Mouse (Mus musculus) MEL (cell line): ENCODE data around the gene Nxph4. TPM values are rescaled to one million over a fixed set of nuclear protein-coding genes. Genes with fewer than 3 reads are reported as not detected.

Experiments used
- DNase-seq: peaks from one replicate; pipeline ENCODE4 v3.0.0; 2011; ENCODE audit warnings: low read depth, low spot score
- H3K27ac ChIP-seq: 2 replicates; pipeline ENCODE4 v1.5.1; 2012; ENCODE audit warnings: low read depth, mild to moderate bottlenecking, control low read depth, low read length, moderate library complexity; ENCODE audit not compliant: control insufficient read depth
- H3K27me3 ChIP-seq, 2 experiments: fragments of 150-350 bp in 1 of 2; sonication (generic) in 1 of 2; 2 replicates each; pipeline ENCODE4 v1.6.1; 2012; ENCODE audit warnings: low read length in 2 of 2, mild to moderate bottlenecking in 2 of 2, improper control_type of control experiment in 1 of 2, moderate library complexity in 1 of 2; ENCODE audit not compliant: insufficient read depth in 2 of 2, control insufficient read depth in 1 of 2
- H3K36me3 ChIP-seq, 2 experiments: 2 replicates each; pipeline ENCODE4 v1.6.1; 2012 to 2014; ENCODE audit warnings: low read length in 2 of 2, improper control_type of control experiment in 1 of 2, inconsistent platforms in 1 of 2, mild to moderate bottlenecking in 1 of 2; ENCODE audit not compliant: insufficient read depth in 2 of 2, control insufficient read depth in 1 of 2
- H3K4me1 ChIP-seq, 2 experiments: fragments of 150-350 bp in 1 of 2; sonication (generic) in 1 of 2; 2 replicates each; pipeline ENCODE4 v1.6.1; 2012; ENCODE audit warnings: low read length in 2 of 2, improper control_type of control experiment in 1 of 2, mild to moderate bottlenecking in 1 of 2; ENCODE audit not compliant: insufficient read depth in 2 of 2, control insufficient read depth in 1 of 2
- H3K4me3 ChIP-seq, 2 experiments: fragments of 150-350 bp in 1 of 2; sonication (generic) in 1 of 2; 2 replicates each; pipeline ENCODE4 v1.5.1; 2012; ENCODE audit warnings: low read depth in 2 of 2, low read length in 2 of 2, mild to moderate bottlenecking in 2 of 2, moderate library complexity in 2 of 2, control low read depth in 1 of 2, improper control_type of control experiment in 1 of 2; ENCODE audit not compliant: control insufficient read depth in 1 of 2, insufficient read depth in 1 of 2
- H3K79me2 ChIP-seq: 2 replicates; pipeline ENCODE4 v1.6.1; 2012; ENCODE audit warnings: mild to moderate bottlenecking, low read length, moderate library complexity; ENCODE audit not compliant: control insufficient read depth, poor library complexity, insufficient read depth
- H3K9ac ChIP-seq: 2 replicates; pipeline ENCODE4 v1.6.1; 2012; ENCODE audit warnings: low read depth, mild to moderate bottlenecking, control low read depth, low read length, moderate library complexity; ENCODE audit not compliant: control insufficient read depth, poor library complexity, severe bottlenecking
- H3K9me3 ChIP-seq: fragments of 150-350 bp; sonication (generic); replicated peaks from 2 replicates; pipeline ENCODE4 v1.6.1; 2012; ENCODE audit warnings: mild to moderate bottlenecking, low read length, improper control_type of control experiment, moderate library complexity; ENCODE audit not compliant: insufficient read depth
- CHD1 ChIP-seq: IDR thresholded peaks from 2 replicates; pipeline ENCODE4 v1.6.1; 2012; ENCODE audit warnings: low read depth, mild to moderate bottlenecking, inconsistent platforms, low read length, improper control_type of control experiment
- CHD2 ChIP-seq: IDR thresholded peaks from 2 replicates; pipeline ENCODE4 v1.6.1; 2011; ENCODE audit warnings: low read length, improper control_type of control experiment
- CTCF ChIP-seq, 3 experiments: IDR thresholded peaks in 2 of 3; conservative IDR thresholded peaks in 1 of 3; 2 replicates each; pipeline ENCODE4 v1.5.1; 2011 to 2012; ENCODE audit warnings: low read length in 3 of 3, low read depth in 2 of 3, mild to moderate bottlenecking in 2 of 3, improper control_type of control experiment in 1 of 3, inconsistent platforms in 1 of 3, mixed read lengths in 1 of 3, moderate library complexity in 1 of 3; ENCODE audit not compliant: control insufficient read depth in 1 of 3, insufficient read depth in 1 of 3, poor library complexity in 1 of 3, severe bottlenecking in 1 of 3
- GATA1 ChIP-seq: IDR thresholded peaks from 2 replicates; pipeline ENCODE4 v1.6.1; 2011; ENCODE audit warnings: low read depth, low read length, improper control_type of control experiment
- KAT2A ChIP-seq: conservative IDR thresholded peaks from 2 replicates; pipeline ENCODE4 v1.6.1; 2012; ENCODE audit warnings: low read depth, low read length, improper control_type of control experiment, inconsistent platforms
- MAX ChIP-seq: IDR thresholded peaks from 2 replicates; pipeline ENCODE4 v1.6.1; 2011; ENCODE audit warnings: low read length, improper control_type of control experiment
- MAZ ChIP-seq: IDR thresholded peaks from 2 replicates; pipeline ENCODE4 v1.6.1; 2012; ENCODE audit warnings: low read depth, mild to moderate bottlenecking, inconsistent platforms, low read length, improper control_type of control experiment
- MXI1 ChIP-seq: IDR thresholded peaks from 2 replicates; pipeline ENCODE4 v1.6.1; 2011; ENCODE audit warnings: mild to moderate bottlenecking, low read depth, low read length, improper control_type of control experiment
- MYB ChIP-seq: IDR thresholded peaks from 2 replicates; pipeline ENCODE4 v1.6.1; 2011; ENCODE audit warnings: mild to moderate bottlenecking, low read depth, low read length, improper control_type of control experiment
- MYC ChIP-seq: IDR thresholded peaks from 2 replicates; pipeline ENCODE4 v1.6.1; 2011; ENCODE audit warnings: low read depth, mild to moderate bottlenecking, low read length, improper control_type of control experiment, moderate library complexity
- POLR2A ChIP-seq, 2 experiments: IDR thresholded peaks; 2 replicates each; pipeline ENCODE4 v1.6.1; 2011 to 2012; ENCODE audit warnings: low read length in 2 of 2, mild to moderate bottlenecking in 2 of 2, control low read depth in 1 of 2, improper control_type of control experiment in 1 of 2, low read depth in 1 of 2, moderate library complexity in 1 of 2; ENCODE audit not compliant: control insufficient read depth in 1 of 2, insufficient read depth in 1 of 2, poor library complexity in 1 of 2
- RAD21 ChIP-seq: IDR thresholded peaks from 2 replicates; pipeline ENCODE4 v1.6.1; 2011; ENCODE audit warnings: mild to moderate bottlenecking, low read depth, low read length, improper control_type of control experiment
- SMC3 ChIP-seq: IDR thresholded peaks from 2 replicates; pipeline ENCODE4 v1.6.1; 2011; ENCODE audit warnings: low read depth, low read length, improper control_type of control experiment
- TAL1 ChIP-seq: IDR thresholded peaks from 2 replicates; pipeline ENCODE4 v1.6.1; 2012; ENCODE audit warnings: mild to moderate bottlenecking, inconsistent platforms, low read length, moderate library complexity, mixed read lengths
- TBP ChIP-seq: IDR thresholded peaks from 2 replicates; pipeline ENCODE4 v1.8.0; 2011; ENCODE audit warnings: low read depth, low read length, improper control_type of control experiment
- UBTF ChIP-seq: IDR thresholded peaks from 2 replicates; pipeline ENCODE4 v1.6.1; 2012; ENCODE audit warnings: low read depth, mild to moderate bottlenecking, inconsistent platforms, low read length, improper control_type of control experiment, moderate library complexity, borderline replicate concordance; ENCODE audit not compliant: insufficient read depth
- USF1 ChIP-seq: IDR thresholded peaks from 2 replicates; pipeline ENCODE4 v1.6.1; 2014; ENCODE audit warnings: low read depth, mild to moderate bottlenecking, inconsistent platforms, low read length, improper control_type of control experiment, moderate library complexity
- USF2 ChIP-seq, 2 experiments: IDR thresholded peaks; 2 replicates each; pipeline ENCODE4 v1.6.1; 2011 to 2012; ENCODE audit warnings: improper control_type of control experiment in 2 of 2, low read length in 2 of 2, borderline replicate concordance in 1 of 2, inconsistent platforms in 1 of 2, low read depth in 1 of 2, mild to moderate bottlenecking in 1 of 2; ENCODE audit not compliant: insufficient read depth in 1 of 2
- polyA plus RNA-seq, 2 experiments: library from polyadenylated mRNA; stranded (reverse) in 1 of 2; unstranded in 1 of 2; fragments of >175 nt in 1 of 2; fragments of >200 nt in 1 of 2; gene quantifications; 2 replicates each; pipeline versions ENCODE4 v1.2.1 to v1.2.4; 2012; ENCODE audit warnings: low replicate concordance in 2 of 2, low read depth in 1 of 2; ENCODE audit not compliant: insufficient read length in 2 of 2, insufficient read depth in 1 of 2, missing spikeins in 1 of 2
- total RNA-seq: library from RNA; depleted of rRNA; stranded (reverse); fragments of 300-350 nt; gene quantifications from 2 replicates; pipeline ENCODE4 v1.2.3, GENCODE M21; 2012

The Nxph4 gene
- total and polyA plus RNA-seq, 3 experiments, result 0.24 TPM; not detected in 2

- TF ChIP-seq MAX, result no peak
- no peak for TF ChIP-seq KAT2A
- 0 out of 4 replicates have a peak, but pooled peaks of 1 of the 2 experiments have one; percentile 28 for TF ChIP-seq POLR2A (IDR thresholded peaks at IDR 0.05; ENCODE audit: control insufficient read depth in 1 of 2, insufficient read depth in 1 of 2, low read depth in 1 of 2, low read length in 2 of 2, poor library complexity in 1 of 2)
- no peak for TF ChIP-seq MXI1
- TF ChIP-seq TAL1, result no peak
- peak; percentile 23; the same call in 1 of the 2 replicates for TF ChIP-seq GATA1
- peak; percentile 71; the same call in 1 of the 2 replicates for TF ChIP-seq TBP
- TF ChIP-seq CHD2, result no peak
- 0 out of 2 replicates have a peak, but pooled peaks have one; percentile 14 for TF ChIP-seq MYC
- Histone ChIP-seq H3K27me3 (no peaks in the 10 kb centered on the region; a peak in 1 of 4 replicates), H3K4me3 (no peak overlapping the region), H3K36me3 (peaks cover 0 to 7% of the 10 kb centered on the region in 2 experiments; a peak in 2 of 4 replicates), H3K4me1 (peaks cover 0 to 19% of the 10 kb centered on the region in 2 experiments; a peak in 2 of 4 replicates), H3K79me2 (no peaks in the 10 kb centered on the region), H3K9me3 (no peaks in the 10 kb centered on the region), H3K9ac (no peak overlapping the region), H3K27ac (peak overlapping the region; percentile 15; the same call in 1 of the 2 replicates)
- DNase-seq, result peak; percentile 73
These were observed 43.6 kb upstream of the Nxph4 start for GRCm38 (mm10) chr10:127577982-127578381.

GRCm38 (mm10) chr10:127577156-127577555 lies 42.8 kb upstream of the Nxph4 start:
- Histone ChIP-seq H3K27me3 (no peaks in the 10 kb centered on the region), H3K79me2 (no peaks in the 10 kb centered on the region), H3K4me3 (no peak overlapping the region), H3K9ac (no peak overlapping the region), H3K9me3 (no peaks in the 10 kb centered on the region), H3K27ac (no peak overlapping the region), H3K4me1 (peaks cover 0 to 19% of the 10 kb centered on the region in 2 experiments; a peak in 2 of 4 replicates), H3K36me3 (peaks cover 0 to 7% of the 10 kb centered on the region in 2 experiments; a peak in 2 of 4 replicates)
- DNase-seq, result no peak
- TF ChIP-seq MYB (no peak), CHD1 (no peak), UBTF (no peak), USF1 (no peak)

- Histone ChIP-seq H3K4me3 (no peak overlapping the region), H3K9ac (no peak overlapping the region), H3K79me2 (no peaks in the 10 kb centered on the region), H3K27ac (no peak overlapping the region), H3K4me1 (peaks cover 0 to 19% of the 10 kb centered on the region in 2 experiments; a peak in 2 of 4 replicates), H3K9me3 (no peaks in the 10 kb centered on the region), H3K27me3 (no peaks in the 10 kb centered on the region), H3K36me3 (peaks cover 0 to 7% of the 10 kb centered on the region in 2 experiments; a peak in 2 of 4 replicates)
- no peak for TF ChIP-seq GATA1
- peak; percentile 47 for TF ChIP-seq RAD21
- TF ChIP-seq SMC3, result peak; percentile 64
- TF ChIP-seq CTCF (IDR thresholded peaks at IDR 0.05 in 2 of 3, conservative IDR thresholded peaks at IDR 0.05 in 1 of 3; ENCODE audit: control insufficient read depth in 1 of 3, insufficient read depth in 1 of 3, low read depth in 2 of 3, low read length in 3 of 3, poor library complexity in 1 of 3, severe bottlenecking in 1 of 3), result peak; percentile 67 to 77 (median 70)
- TF ChIP-seq USF2 (IDR thresholded peaks at IDR 0.05; ENCODE audit: borderline replicate concordance in 1 of 2, insufficient read depth in 1 of 2, low read depth in 1 of 2, low read length in 2 of 2), result no peak
- TF ChIP-seq MAZ, result no peak
- peak; percentile 46 for DNase-seq
These were observed 42.1 kb upstream of the Nxph4 start for GRCm38 (mm10) chr10:127576381-127576961.
